Mouse (Mus musculus) frontal cortex, postnatal 14 days (tissue): Measurements from ENCODE around the gene Hist3h2ba.
"Not testable (repeated sequence)": the region's sequence is repeated elsewhere in the genome, so short reads cannot be mapped to it uniquely, and the experiment has no call there.

Experiments
- DNase-seq, 2 experiments: peaks; one replicate each; pipeline ENCODE4 v3.0.0; 2022; ENCODE audit warnings: low spot score in 2 of 2

The Hist3h2ba gene

GRCm38 (mm10) chr11:58938322-58939087 lies 10.2 kb upstream of the Hist3h2ba start, which contains the start of gene Rnf187:
TSS of gene Rnf187 (minus strand) at chr11:58938916.
- peak; percentile 86 for DNase-seq

- no peak for DNase-seq
Observed at GRCm38 (mm10) chr11:58939088-58939439, 9.7 kb upstream of the Hist3h2ba start.

GRCm38 (mm10) chr11:58944136-58944535 lies 4.6 kb upstream of the Hist3h2ba start:
- no peak for DNase-seq

GRCm38 (mm10) chr11:58947306-58947705 lies 1.4 kb upstream of the Hist3h2ba start:
- DNase-seq = no peak

GRCm38 (mm10) chr11:58947798-58948528 lies 757 bp upstream of the Hist3h2ba start:
- DNase-seq = no peak

GRCm38 (mm10) chr11:58949480-58950431 lies 1.0 kb downstream of the Hist3h2ba start:
- DNase-seq = peak in 1 of 2 experiments; percentile 49

GRCm38 (mm10) chr11:58951210-58951609 lies 2.5 kb downstream of the Hist3h2ba start:
- no peak for DNase-seq

GRCm38 (mm10) chr11:58953351-58954169 lies 4.8 kb downstream of the Hist3h2ba start:
- DNase-seq = no peak

GRCm38 (mm10) chr11:58954170-58954419 lies 5.4 kb downstream of the Hist3h2ba start:
- DNase-seq = not testable (repeated sequence)

GRCm38 (mm10) chr11:58954420-58955142 lies 5.9 kb downstream of the Hist3h2ba start, which contains the start of the genes Hist3h2a and Trim17:
TSS of gene Hist3h2a (plus strand) at chr11:58954685.
TSS of gene Trim17 (plus strand) at chr11:58954685.
- peak; percentile 81 to 89 for DNase-seq

- no peak for DNase-seq
Observed at GRCm38 (mm10) chr11:58955143-58955867, 6.6 kb downstream of the Hist3h2ba start.

- no peak for DNase-seq
Observed at GRCm38 (mm10) chr11:58955868-58956257, 7.1 kb downstream of the Hist3h2ba start.

- no peak for DNase-seq
Observed at GRCm38 (mm10) chr11:58957226-58957914, 8.7 kb downstream of the Hist3h2ba start.

- no peak for DNase-seq
Observed at GRCm38 (mm10) chr11:58958536-58958935, 9.8 kb downstream of the Hist3h2ba start.

- DNase-seq = no peak
Observed at GRCm38 (mm10) chr11:58959186-58959825, 10.6 kb downstream of the Hist3h2ba start.

GRCm38 (mm10) chr11:58959921-58960465 lies 11.3 kb downstream of the Hist3h2ba start:
- peak in 1 of 2 experiments; percentile 71 for DNase-seq

- DNase-seq = peak in 1 of 2 experiments; percentile 10
Observed at GRCm38 (mm10) chr11:58961364-58962177, 12.9 kb downstream of the Hist3h2ba start.
